Mouse (Mus musculus) c-Kit-positive CD71-positive TER-119-negative erythroid progenitor cells, embryonic 14.5 days (primary cell): ENCODE results near the gene Atg13.
"Not testable (repeated sequence)": the region's sequence is repeated elsewhere in the genome, so short reads cannot be mapped to it uniquely, and the experiment has no call there.

Experiments used
- DNase-seq: peaks from one replicate; pipeline ENCODE4 v3.0.0-alpha.2; 2013; ENCODE audit warnings: low read depth

Gene Atg13

DNA sequence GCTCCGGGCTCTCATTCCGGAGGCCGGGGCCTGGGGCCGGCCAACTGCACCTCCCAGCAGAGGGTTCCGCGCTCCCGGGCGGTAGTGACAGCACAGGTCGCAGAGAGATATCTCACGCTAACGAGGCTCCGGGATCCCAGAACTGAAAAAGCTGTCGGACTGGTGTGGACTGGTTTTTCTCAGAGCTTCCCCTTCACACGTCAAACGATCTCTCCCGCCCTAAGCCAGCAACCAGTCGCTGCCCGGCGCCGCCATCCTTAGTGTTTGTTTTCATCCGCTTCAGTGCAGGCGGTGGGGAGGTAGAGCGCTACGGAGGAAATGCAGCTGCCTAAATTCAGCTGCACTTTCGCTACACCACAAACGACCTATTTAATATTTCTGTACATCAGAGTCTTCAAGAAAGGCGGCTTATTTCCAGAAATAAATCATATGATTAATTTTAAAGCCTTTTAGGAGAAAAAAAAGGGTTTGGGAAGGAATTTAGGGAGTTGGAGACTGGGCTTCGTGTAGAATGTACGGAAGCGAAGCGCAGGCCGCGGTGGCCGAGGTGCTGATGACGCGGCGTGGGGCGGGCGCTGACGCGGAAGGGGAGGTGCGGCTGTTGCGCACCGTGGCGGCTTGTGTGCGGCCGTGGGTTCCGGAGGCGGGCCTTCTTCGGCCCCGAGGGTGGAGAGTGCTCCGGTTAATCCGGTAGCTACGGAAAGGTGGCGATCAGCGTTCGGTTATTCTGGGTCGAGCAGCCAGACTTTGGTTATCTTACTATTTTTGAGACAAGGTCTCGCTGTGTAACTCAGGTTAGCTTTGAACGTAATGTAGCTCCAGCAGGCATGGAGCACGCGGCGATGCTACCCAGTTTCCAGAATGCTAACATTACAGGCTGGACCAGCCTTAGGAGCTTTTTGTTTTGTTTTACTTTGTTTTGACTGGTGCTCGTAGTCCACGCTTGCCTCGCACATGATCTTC, at the start of gene Atg13, which contains the start of gene Harbi1:
TSS of gene Atg13 (minus strand) at position 305 of the 963 bp plus-strand sequence.
TSS of gene Harbi1 (plus strand) at position 581 of the 963 bp plus-strand sequence.
- peak; percentile 83 for DNase-seq

DNA sequence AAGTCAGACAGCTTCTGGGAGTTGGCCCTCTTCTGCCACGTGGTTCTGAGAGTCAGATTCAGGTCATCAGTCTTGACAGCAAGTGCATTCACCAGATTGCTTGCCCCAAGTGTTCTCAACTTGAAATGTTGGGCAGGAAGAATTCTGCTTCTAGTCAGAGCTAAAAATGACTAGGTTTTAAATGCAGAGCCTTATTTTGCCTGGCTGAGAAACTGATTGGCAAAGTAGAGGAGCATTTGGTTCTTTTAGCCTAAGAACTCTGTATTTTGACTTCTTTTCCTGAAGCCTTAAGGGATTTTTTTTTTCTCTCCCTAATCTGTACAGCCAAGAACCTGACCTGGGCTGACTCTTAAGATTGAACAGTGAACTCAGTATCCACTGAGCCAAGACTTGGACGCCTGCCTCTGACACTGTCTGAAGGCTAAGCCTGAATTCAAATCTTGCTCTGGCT, 39.5 kb upstream of the Atg13 start:
- no peak for DNase-seq

DNA sequence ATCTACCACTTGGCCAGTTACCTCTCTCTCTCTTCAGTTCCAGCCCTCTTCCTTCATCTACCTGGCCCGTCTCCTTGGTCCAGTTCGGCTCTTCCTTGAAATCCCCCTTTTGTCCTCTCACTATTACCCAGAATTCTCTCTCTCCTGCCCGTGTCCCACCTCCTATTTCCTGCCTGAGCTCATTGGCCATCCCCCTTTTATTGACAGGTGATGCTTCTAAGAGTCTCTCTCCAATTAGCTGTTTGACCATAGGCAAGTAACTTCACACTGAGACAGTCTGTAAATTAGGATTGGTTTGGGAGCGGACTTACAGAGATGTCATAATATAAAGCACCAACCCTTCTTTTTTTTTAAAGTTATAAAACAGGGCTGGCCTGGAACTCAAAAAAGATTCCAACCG, 34.3 kb upstream of the Atg13 start:
- no peak for DNase-seq

DNA sequence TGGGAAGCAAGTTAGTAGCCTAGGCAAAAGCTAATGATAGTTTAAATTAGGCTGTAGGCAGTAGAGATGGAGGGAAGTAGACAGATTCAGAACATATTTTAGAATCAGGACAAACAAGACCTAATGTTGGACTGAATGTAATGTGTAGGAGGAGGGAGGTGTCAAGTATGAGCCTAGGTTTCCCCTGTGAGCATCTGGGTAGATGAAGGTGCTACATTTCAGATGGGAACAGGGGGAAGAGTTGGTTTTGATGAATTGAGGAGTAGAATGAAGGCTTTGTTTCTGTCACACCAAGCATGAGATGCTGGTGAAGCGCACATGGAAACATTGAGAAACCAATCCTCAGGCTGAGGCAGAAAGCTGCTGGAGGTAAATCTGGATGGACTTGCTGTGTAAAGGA, 29.2 kb upstream of the Atg13 start:
- DNase-seq, result no peak

DNA sequence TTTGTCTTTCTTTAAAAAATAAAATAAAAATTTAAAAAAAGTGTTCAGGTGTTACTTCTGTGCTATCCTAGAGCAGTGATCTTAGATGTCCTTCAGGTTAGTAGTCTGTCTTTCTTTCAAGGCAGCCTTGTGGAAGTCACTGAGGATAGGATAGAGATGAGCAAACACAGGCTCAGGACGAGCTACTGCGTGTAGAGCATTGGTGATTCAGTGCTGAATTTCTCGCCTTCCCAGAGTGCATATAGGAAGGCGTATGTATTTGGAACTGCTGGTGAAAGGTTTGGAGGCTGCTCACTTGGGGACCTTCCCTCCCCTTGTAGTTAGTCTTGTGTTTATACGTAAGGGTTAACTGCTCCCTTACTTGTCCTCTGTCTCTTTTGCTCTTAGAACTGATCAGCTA, 24.8 kb upstream of the Atg13 start:
- DNase-seq, result no peak

DNA sequence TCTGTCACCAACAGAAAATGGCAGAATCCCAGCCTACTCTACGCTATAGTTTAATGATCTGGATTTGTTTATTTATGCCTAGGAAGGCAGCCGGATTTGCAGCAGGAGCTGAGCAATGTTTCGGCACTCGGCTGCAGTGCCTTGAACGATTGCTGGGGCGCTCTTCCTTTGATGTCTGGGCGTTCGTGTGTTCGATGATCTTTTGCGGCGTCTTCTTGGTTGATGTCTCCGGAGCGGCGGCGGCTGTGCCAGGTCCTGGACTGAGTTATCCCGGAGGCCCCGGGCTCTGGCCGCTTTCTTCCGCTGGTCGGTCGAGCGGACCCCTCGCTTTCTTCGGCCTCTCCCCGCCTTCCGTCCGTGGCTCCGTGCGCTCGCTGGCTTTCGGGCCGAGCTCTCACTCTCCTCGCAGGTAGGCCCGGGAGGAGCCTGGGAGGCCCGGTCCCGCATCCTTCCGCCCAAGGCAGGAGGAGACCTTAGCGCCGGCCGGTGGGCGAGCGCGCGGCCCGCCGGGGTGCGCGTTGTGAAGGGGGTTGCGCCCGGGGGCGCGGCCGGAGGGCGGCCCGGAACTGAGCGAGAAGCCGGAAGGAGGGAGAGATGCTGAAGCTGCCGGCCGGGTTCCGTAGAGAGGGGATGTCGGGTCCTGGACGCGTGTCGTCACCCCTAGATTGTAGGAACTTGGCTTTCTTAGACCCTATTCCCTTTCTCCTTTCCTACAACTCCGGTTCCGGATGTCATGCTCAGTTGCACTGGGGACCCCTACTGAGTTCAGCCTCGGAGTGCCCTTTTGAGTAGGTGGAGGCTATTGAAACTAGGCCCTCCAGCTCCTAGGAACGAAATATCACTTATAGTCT, 19.8 kb upstream of the Atg13 start, which contains the start of gene Ambra1:
TSS of gene Ambra1 (plus strand) at position 164 of the 851 bp plus-strand sequence.
- peak; percentile 92 for DNase-seq

DNA sequence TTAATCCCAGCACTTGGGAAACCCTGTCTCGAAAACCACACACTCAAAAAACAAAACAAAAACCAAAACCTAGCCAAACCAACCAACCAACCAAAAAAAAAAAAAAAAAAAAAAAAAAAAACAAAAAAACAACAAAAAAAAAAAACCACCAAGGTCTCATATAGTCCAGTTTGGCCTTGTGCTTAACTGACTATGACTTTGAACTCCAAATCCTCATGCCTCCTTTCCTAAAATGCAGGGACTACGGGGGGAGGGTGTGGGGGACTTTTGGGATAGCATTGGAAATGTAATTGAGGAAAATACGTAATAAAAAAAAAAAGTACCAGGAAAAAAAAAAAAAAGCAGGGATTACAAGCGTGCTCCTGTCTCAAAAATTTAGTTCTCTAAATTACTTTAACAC, 19.2 kb upstream of the Atg13 start:
- DNase-seq, result no peak

DNA sequence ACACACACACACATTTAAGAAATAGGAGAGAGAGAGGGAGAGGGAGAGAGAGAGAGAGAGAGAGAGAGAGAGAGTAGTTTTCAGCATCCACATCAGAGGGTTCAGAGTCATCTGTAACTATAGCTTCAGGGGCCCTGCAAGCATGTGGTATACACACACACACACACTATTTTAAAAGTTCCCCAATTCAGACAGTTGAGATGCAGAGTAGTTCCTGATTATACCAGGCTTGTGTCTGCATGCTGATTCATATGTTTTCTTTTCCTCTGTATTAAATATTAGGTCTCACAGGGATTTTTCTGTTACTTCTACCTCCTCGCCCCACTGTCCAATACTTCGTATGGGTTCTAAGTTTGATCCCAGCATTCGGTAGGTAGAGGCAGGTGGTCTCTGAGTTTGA, 16.6 kb upstream of the Atg13 start:
- no peak for DNase-seq

DNA sequence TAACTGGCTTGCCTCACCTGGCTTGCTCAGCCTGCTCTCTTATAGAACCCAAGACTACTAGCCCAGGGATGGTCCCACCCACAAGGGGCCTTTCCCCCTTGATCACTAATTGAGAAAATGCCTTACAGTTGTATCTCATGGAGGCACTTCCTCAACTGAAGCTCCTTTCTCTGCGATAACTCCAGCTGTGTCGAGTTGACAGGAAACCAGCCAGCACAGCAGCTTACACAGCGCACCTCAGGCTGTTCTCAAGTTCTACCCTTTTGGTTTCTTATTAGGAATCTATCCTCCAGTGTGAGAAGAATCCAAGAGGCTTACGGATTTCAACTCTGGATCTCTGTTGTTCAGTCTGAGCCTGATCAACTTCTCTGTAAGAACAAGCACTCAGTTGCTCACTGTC, 15.1 kb upstream of the Atg13 start:
- DNase-seq, result not testable (repeated sequence)

DNA sequence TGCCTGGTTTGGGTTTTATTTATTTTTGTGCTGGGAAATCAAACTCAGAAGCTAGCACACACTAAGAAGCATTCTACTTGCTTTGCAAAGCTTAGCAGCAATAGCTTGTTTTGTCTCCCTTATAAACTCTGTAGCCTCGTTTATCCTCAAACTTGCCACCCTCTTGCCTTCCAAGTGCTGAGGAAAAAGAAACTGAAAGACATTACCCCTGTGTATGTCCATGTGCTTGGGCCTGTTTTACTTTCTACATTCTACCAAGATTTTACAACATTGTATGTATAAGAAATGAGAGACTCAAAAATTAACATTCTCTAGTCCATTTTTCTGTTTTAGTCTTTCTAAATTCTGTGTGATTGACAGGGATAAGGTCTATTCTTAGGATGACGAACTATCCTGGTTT, 14.3 kb upstream of the Atg13 start:
- no peak for DNase-seq

DNA sequence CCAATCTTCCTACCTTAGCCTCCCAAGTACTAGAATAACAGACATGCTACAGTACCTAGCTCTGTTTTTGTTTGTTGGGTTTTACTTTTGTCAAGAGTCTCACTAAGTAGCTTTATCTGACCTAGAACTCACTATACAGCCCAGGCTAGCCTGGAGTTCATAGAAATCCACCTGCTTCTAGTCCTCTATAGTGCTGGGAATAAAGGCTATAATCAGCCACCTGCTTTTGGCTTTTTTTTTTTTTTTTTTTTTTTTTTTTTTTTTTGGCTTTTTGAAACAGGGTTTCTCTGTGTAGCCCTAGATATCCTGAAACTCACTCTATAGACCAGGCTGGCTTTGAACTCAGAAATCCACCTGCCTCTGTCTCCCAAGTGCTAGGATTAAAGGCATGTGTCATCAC, 13.6 kb upstream of the Atg13 start:
- no peak for DNase-seq

DNA sequence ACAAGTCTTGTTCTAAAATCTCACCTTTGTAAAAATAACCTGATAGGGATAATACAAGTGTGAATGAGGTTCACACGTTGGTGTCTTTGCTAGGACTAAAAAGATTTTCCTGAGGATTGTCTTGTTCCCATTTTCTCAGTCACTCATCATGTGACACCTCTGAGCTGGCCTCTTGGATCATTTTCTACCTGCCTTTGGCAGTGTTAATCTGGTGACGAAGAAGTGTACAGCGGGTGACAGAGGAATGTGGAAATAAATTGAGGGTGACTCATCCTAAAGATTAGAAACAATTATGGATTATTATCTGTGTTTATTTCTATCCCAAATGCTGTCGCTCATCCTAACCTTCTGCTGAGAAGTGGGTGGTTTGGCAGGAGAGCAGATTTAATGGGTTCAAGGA, 13.0 kb upstream of the Atg13 start:
- DNase-seq, result no peak

DNA sequence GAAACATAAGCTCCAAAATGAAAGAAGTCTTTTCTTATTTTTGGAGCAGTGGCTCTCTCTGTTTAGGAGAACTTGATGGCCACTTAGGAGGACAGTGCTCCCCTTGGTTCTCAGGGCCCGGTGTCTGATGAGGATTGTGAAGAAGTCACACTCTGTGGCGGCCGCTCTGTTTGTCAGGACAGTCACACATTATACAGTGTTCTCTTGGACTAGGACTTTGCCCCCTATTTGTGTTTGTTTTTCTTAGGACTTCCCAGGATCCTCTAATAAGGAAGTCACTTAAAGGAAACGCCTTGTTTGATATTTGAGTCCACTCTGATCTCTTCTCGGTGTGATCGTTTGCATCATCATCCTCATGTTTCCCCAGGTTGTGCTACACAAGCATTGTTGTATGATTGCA, 7.9 kb upstream of the Atg13 start:
- no peak for DNase-seq

DNA sequence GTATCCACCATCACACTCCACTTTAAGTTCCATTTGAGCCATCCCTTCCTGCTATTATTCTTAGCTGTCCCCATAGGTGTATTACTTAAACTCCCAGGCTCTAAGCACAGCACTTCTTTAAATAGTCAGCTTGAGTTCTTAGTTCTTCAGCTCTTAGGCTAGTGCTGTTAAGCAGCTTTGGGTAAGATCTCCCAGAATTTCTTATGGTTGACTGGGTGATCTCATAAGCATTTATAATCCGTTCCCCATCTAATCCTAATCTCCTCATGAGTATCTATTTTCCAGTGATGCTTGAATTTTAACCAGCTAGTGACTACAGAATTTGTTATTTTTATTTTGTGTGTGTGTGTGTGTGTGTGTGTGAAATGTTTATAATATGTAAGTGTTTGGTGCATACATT, 4.5 kb upstream of the Atg13 start:
- DNase-seq, result no peak

DNA sequence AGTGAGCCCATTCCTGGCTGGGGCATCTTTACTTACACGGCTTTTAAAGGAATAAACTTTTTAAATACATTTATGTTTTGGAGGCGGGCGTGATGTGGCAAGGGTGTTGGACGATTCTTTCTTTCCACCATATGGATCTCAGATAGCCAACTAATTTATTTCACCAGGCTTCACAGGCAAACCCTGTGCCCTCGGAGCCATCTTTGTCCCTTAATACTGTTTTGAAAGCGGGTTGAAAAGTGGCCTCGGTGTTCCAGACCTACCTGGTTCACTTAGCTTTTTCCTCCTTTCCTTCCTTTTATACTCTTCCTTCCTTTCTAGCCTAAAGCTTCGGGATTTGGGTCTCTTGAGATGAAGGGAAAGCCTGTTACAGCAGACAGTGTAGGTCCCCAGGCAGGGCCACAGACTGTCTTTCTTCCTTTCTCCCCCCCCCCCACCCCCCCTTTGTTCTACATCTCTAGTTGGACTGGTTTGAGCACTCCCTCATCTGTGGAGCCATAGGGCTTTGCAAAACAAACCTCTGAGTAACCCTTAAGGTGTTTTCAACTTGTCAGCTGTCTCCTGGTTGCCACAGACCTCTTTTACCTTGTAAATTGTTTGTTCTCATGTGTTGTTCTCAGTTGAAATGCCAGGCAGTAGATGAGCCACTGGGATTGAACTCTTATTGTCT, 1.0 kb upstream of the Atg13 start:
- no peak for DNase-seq

DNA sequence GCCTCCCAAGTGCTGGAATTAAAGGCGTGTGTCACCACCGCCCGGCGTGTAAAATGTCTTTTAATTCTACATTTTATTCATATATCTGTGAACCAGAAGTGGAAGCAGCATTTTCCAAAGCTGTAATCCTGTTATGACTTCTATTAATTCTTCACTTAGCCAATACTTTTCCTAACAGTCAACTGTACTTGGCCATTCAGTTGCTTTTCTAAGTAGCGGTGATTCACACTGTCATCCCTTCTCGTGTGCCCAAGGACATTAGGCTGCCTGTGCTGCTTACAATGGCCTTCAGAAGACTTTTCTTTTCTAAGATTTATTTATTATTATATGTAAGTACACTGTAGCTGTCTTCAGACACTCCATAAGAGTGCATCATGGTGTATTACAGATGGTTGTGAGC, 2.0 kb downstream of the Atg13 start:
- DNase-seq, result no peak

DNA sequence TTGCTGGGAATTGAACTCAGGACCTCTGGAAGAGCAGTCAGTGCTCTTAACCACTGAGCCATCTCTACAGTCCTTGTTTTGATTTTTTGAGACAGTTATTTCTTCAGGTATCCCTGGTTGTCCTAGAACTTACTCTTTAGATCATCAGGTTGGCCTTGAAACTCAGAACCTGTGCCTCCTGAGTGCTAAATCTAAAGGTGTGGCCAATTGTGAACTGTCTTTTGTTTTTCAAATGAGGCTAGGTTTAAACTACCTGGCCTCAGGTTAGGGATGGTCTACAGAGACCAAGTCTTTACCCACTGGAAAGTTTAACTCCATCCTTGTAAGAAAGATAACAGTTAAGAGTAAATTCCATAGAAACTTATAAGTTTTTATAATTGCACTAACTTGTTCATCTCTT, 3.9 kb downstream of the Atg13 start:
- DNase-seq, result no peak

DNA sequence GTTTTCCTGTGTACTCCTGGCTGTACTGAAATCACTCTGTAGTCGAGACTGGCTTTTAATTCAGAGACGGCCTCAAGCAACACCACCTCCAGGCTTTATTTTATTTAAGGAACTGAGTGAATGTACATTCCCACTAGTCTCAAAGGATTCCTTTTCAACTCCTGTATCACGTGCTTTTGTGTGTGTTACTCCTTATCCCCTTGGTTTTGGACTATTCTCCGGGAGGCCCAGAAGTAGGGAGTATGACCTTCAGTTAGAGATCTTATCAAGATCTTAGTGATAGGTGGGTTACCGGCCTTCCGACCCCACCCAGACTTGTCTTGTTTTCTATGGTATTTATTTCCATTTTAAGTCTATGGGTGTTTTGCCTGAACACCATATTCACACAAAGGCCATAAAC, 4.6 kb downstream of the Atg13 start:
- DNase-seq, result no peak

DNA sequence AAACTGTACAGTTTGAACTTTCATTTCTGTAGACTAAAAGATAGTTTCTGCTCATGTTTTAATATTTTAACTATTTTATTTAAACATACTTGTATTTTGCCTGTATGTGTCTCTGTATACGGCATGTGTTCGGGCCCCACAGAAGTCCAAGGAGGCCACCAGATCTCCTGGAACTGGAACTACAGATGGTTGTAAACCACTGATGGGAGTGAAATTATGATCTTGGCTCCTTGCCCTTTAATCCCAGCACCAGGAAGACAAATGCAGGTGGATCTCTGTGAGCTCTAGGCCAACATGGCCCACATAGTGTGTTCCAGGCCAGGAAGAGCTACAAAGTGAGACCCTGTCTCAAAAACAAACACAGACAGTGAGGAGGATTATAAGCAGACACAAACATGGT, 9.0 kb downstream of the Atg13 start:
- no peak for DNase-seq

DNA sequence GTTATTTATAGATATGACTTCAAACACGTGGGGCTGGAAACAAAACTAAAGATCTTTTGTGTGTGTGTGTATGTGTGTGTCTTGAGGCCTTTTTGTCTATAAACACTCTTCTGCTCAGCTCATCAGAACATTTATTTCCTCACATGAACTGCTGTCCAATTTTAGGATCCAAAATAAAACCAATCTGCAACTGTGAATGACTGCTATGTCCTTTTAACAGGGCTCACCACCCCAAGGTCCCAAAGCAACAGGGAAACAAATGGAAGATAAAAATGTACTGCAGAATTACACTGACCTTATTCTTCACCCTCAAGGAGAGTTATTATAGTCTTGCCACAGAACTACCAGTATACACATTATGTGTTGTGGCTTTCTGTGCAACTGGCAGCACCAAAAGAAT, 11.2 kb downstream of the Atg13 start:
- no peak for DNase-seq

DNA sequence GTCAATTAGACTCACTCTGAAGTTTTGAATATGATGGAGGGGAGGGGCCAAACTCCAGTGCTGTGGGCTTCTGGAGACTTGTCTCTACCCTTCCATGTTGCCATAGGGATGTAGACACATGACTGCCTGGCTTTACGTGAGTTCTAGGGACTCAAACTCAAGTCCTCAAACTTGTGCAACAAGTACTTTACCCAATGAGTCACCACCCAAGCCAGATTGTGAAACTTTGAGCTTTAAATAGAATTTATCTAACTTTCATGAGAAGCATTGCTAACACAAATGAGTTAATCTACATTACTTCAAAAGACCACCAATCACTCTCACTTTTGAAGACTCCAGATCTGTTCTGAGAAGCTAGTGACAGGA, 14.2 kb downstream of the Atg13 start:
- no peak for DNase-seq
